Mouse (Mus musculus) neutrophil, adult 83 days (primary cell): ENCODE data around the gene Ccl11. TPM values are rescaled to one million over a fixed set of nuclear protein-coding genes. Genes with fewer than 3 reads are reported as not detected.

Experiments
- total RNA-seq, 2 experiments: library from RNA; stranded (reverse); gene quantifications; one replicate each; pipeline ENCODE4 v1.2.4; 2023

The Ccl11 gene
- not detected for total RNA-seq

DNA sequence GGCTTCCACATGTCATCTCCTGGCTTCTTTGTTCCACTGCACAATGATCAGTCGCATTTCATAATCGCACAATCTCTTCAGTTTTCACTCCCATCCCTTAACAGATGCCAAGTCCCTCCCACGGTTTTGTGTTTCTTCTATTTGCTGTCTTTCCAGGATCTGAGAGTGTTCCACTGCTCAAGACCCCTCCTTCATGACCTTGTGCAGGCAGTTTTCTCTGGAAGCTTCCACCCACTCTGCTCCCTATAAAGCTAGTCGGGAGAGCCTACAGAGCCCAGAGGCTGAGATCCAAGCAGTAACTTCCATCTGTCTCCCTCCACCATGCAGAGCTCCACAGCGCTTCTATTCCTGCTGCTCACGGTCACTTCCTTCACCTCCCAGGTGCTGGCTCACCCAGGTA is at the start of gene Ccl11:
Ccl11 (plus strand) TSS at position 178 of the 400 bp plus-strand sequence.

DNA sequence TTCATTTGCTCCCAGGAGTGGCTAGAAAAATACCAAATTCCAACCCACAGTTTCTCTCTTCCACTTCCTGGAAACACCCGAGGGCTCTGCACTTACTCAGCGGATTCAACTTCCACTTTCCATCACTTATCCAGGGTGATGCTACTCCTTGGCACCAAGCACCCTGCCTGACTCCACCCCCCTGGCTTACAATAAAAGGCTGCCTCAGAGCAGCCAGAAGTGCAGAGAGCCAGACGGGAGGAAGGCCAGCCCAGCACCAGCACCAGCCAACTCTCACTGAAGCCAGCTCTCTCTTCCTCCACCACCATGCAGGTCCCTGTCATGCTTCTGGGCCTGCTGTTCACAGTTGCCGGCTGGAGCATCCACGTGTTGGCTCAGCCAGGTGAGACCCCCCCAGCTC is 22.3 kb upstream of the Ccl11 start, which contains the start of gene Ccl2:
Ccl2 (plus strand) TSS at position 216 of the 400 bp plus-strand sequence.

DNA sequence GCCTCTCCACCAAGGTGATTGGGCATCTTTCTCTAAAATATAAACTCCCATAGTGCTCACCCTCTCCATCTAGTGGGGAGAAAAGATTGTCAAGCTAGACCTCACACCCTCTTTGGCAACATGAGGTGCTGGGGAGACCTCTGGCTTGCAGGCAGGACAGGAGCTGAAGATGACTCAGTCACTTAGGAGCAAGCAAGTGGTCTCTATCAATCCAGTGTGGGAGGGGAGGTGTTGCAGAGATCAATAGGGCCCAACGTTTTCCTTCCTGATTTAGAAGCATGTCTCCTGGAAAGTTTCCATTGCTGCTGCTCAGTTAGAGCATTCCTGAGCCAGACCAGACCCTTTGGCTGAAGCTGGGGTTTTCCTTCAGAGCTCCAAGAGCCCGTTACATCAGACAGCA is 19.1 kb upstream of the Ccl11 start, which contains the start of gene Gm17268:
Gm17268 (minus strand) TSS at position 28 of the 400 bp plus-strand sequence.

DNA sequence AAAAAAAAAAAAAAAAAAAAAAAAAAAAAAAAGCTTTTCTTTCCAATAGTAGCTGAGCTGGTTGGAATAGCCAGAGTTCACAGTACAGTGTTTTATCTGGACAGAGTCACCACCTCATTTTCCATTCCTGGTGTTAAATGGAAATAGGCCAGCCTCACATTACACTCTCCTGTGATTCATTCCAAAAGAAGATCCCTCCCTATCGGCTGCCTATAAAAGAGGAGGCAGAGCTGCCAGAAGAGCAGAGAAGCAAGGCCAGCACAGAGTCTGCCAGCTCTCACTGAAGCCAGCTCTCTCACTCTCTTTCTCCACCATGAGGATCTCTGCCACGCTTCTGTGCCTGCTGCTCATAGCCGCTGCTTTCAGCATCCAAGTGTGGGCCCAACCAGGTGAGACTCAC is 12.2 kb upstream of the Ccl11 start, which contains the start of gene Ccl7:
Ccl7 (plus strand) TSS at position 242 of the 400 bp plus-strand sequence.

DNA sequence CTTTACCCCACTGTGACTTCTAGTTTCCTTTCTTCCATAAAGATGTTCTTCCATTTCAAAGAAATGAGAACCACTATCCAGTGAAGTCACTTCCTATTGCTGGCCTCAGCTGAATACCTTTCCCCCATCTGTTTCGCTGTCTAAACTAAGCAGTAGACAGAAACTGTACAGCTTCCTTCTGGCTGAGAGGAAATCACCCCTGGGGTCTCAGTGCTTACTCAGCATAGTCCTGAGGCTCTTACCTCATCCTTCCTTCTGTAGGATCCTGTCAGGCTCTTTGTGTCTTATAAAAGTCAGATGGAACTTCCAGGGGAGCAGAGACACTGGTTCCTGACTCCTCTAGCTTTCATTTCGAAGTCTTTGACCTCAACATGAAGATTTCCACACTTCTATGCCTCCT is 43.9 kb downstream of the Ccl11 start, which contains the start of gene Ccl12:
Ccl12 (plus strand) TSS at position 317 of the 400 bp plus-strand sequence.

Other genes starting within 250 kb of the Ccl11 start
- not detected for gene 5530401A14Rik, start 197.2 kb upstream of the Ccl11 start, total RNA-seq
- gene Asic2, start 89.4 kb upstream of the Ccl11 start, total RNA-seq: not detected
- gene Ccl2, start 22.3 kb upstream of the Ccl11 start, total RNA-seq: 10 to 100 TPM; 51.1 to 63.6 TPM
- gene Gm17268, start 19.3 kb upstream of the Ccl11 start, total RNA-seq: not detected
- gene Ccl7, start 12.1 kb upstream of the Ccl11 start, total RNA-seq: under 1 TPM in 1 of 2 experiments, not detected in 1; 0.90 TPM
- gene Ccl12, start 44.0 kb downstream of the Ccl11 start, total RNA-seq: not detected
- not detected for gene Ccl8, start 57.4 kb downstream of the Ccl11 start, total RNA-seq
- gene Ccl1, start 247.9 kb downstream of the Ccl11 start, total RNA-seq: not detected